Mouse (Mus musculus): ENCODE results near the gene Pdk4. TPM values are rescaled to one million over a fixed set of nuclear protein-coding genes. Genes with fewer than 3 reads are reported as not detected.

Pdk4 gene
- 12.6 and 18.7 TPM in 2 replicates for polyA plus RNA-seq (2012; rRNA removed)

GRCm38 (mm10) chr6:5495961-5496853 lies at the start of gene Pdk4:
TSS of gene Pdk4 (minus strand) at chr6:5496309.

Other genes starting within 250 kb of the Pdk4 start
- 10.3 and 11.3 TPM in 2 replicates for gene Pon3, start 240.0 kb downstream of the Pdk4 start, polyA plus RNA-seq (2012; rRNA removed)
- gene Pon2, start 197.9 kb downstream of the Pdk4 start, polyA plus RNA-seq (2012; rRNA removed): 20.6 and 25.2 TPM in 2 replicates
- 0.17 and 0.20 TPM in 2 replicates for gene Asb4, start 112.9 kb downstream of the Pdk4 start, polyA plus RNA-seq (2012; rRNA removed)
- 3.3 and 3.8 TPM in 2 replicates for gene Dync1i1, start 229.3 kb upstream of the Pdk4 start, polyA plus RNA-seq (2012; rRNA removed)